Mouse (Mus musculus) gastrocnemius, adult 8-10 months (tissue): ENCODE data around the gene E130114P18Rik. TPM values are rescaled to one million over a fixed set of nuclear protein-coding genes. Genes with fewer than 3 reads are reported as not detected.

Source experiments
- DNase-seq, 2 experiments: peaks; one replicate each; pipeline ENCODE4 v3.0.0; 2022; ENCODE audit warnings: low spot score in 2 of 2
- total RNA-seq, 4 experiments: library from RNA; stranded (reverse); gene quantifications; 2 replicates each; pipeline ENCODE4 v1.2.4; 2022

E130114P18Rik gene
- not detected for total RNA-seq

DNA sequence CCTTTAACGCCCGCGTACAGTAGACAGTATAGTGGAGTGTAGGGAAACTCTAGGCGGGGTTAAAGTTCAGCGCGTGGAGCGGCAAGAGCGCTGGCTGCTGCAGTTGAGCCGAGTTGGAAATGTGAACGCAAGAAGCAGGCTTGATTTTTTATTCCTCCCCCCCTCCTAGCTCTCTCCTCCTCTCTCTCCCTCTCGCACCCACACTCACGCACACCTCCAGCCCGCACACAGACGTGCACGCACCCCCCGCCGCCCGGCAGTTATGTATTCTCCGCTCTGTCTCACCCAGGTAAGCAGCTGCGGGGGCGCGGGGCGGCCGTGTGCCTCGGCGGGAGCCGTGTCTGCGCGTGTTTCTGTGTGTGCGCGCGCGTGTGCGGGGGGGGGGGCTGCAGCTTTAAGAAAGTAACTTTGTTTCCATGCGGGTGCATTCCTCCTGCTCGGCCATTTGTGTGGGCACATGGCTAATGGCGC lies at the start of gene E130114P18Rik:
Gene E130114P18Rik (minus strand): TSS at position 373 of the 471 bp plus-strand sequence.
- DNase-seq: peak; percentile 50 to 69

DNA sequence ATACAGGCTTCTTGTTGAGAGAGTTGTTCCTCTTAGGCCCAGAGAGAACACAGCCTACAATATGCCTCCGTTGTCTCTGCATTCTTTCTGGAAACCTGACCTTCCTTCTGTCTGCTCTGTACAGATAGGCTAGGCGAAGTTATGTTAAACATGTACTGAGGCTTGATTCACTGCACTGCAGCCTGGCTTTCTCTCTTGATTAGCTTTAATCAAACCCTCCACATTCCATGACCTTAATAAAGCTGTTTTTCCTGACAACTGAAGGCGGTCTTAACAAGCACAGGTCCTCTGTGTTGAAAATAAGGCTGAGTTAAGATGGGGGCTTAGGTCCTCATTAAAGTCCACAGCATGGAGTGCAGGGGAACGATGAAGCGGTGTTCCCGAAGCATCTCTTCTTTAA lies 49.2 kb upstream of the E130114P18Rik start:
- DNase-seq: no peak

DNA sequence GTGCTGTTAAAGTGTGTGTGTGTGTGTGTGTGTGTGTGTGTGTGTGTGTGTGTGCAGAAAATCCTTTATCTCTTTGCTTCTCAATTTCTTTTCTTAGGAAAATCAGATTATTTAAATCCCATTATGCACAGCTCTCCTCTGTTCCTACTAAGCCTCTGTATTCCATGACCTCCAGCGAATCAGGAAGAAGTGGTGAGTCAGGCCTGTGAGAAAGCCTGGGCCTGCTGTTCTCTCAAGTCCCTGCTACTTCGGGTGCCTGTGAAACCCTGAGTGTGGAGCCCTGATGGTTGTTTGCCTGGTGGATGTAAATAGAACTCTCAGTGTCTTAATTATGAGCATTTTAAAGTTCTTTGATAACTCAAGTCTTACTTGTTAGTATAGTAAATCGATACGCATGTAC lies 48.0 kb upstream of the E130114P18Rik start:
- DNase-seq: no peak

DNA sequence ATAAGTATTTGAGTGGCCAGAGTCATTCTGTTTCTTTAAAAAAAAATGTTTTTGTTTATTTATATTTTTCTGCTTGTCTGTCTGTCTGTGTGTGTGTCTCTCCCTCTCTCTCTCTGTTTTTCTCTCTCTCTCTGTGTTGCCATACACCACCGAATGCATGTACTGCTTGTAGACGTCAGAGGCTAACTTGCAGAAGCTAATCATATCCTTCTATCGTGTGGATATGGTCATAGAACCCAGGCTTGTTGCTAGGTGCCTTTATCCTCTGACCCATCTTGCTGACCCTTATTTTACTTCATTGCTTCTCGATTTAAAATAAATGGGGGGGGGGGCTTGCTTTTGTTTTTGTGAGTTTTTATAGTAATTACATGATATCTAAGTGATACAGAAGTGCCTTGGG lies 47.6 kb upstream of the E130114P18Rik start:
- no peak for DNase-seq

DNA sequence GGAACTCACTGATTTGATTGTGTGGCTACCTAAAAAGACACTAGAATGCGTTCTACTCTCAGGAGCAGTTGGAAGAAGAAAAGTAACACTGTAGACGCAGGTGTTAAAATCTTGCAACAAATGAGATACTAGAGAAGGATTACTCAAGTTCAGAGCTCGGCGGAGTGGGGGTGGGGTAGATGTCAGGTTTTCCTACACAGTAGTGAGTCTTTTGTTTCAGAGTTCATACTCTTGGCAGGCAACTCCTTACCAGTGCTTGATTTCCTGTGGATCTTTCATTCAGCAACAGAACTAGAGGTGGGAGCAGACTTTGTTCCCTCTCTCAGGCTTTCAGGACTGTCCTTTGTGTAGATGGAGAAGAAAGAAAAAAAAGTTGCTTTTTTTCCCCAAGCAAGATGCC lies 46.6 kb upstream of the E130114P18Rik start:
- no peak for DNase-seq

DNA sequence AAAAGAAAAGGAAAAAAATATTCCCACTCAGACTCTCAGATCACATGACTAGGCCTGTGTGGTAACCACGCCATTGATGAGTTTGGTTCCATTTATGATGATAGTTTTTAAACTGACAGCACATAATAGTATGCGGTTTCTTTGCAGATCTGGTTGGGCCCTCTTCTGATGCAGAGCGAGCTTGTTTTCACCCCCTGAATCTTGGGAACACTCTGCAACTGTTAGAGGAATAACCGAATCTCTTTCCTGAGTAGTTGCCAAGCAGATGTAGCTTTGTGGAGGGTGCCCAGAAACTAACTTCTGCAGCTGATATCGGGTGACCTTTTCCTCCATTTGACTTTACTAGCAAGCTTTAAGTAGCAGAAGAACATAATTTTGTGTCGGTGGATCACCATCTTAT lies 45.6 kb upstream of the E130114P18Rik start:
- no peak for DNase-seq

DNA sequence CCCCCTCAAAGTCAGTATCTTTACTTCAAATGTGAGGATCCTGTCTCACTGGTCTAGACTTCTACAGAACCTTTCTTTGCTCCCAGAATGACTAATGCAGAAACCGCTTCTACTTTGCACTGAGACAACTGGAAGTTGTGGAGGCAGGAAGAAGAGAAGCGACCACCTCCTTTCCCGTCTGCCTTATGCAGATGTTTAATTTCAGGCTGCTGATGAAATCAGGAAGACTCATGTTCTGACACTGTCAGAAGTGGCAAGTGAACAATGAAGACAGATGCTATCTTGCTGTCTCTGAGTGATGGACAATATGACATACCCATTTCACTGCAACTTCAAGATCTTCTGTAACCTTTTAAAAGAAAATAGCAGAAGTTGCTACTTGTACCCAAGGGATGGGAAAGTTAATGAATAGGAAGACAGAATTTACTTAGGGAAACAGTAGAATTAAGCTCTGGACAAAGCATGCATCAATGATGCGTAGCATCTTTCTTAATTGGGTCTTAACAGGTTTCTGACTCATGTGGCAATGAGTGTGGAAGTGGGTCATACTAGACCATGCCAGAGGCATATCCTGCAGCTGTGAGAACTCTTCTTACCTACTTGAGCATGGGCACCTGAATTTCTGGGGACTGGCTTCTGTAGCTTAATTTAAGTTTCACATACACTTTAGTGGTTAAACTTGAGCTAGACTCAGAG lies 43.8 kb upstream of the E130114P18Rik start:
- no peak for DNase-seq

DNA sequence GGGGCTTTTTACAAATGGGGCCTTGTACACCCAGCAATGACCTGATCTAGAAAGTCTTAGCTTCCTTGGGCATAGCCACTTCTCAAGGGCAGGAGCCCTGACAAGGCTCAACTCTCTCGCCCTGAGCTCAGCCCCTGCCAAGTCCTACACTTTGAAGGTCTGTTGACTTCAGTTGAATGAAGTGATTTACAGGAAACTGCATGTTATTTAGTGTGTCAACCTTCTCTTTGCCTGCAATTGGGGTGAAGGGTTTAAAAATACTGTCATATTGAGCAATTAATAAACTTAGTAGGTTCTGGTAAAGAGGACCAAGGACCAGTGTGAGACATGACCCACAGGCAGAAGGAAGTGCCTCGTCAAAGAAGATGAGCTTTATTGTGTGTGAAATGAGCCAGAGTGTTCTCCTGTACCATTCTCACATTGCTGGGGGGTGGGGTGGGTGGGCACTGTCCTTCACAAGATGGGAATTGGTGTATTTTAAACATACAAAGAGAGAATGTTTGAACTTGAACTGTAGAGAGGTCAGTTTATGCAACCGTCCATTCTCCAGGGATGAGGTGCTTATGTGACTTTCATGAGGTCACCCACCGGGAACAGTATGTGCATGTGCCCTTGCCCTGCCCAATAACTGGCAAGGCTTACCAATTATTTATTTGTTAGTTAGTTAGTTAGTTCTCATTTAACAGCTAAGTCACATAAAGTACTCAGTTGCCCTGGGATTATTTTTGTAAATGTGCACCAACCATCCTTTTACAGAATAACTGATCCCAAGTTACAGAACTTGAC lies 42.8 kb upstream of the E130114P18Rik start:
- DNase-seq: no peak

DNA sequence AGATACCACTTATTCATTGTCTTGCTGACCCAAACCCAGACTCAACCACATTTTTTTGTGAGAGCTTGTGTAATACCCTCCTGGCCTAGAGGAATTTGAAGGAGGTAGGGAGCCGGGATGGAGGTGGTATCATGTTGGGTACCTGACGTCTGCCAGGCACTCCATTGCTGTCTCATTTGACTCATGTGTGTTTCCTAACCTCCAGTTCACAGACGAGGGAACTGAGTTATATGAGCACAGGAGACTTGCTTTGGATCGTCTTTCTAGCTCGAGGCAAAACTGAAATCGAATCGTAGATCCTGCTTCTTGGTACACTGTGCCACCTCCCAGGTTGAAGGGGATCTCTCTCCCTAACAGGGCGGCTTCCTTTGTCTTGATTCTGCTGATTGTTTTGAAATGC lies 41.2 kb upstream of the E130114P18Rik start:
- DNase-seq: no peak

DNA sequence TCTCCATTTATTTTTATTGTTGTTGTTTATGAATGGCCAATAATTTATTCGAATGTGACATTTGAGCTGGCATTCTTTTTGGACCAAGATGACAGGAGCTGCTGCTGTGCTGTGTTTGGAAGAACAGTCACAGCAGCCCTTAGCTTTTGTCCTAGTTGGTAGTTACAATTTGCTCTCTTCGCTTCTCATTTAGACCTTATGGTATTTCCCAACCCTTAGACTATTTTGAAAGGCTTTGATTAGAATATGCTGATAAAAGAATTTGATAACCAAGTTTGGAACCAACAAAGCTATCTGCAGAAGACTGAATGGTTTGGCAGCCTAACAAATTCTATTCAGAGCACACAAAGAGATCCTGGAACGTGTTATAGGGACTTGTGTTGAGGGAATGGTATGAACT lies 40.6 kb upstream of the E130114P18Rik start:
- DNase-seq: no peak

DNA sequence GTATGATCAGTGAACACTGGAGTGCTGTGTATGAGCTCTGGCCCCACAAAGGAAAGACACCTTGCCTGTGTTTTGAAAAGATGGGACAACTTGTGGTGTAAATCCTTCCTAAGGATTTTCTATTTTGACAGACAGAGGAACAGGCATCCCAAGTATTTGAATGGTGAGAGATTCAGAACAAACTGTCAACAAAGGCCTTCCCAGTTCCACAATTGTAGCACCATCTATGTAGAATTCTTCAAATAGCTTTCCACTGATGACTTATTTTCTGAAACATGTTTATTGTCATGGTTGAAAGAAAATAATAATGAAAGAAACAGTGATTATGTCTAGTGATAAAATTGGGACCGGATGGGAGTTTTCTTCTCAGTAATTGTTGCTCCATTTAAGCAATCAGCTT lies 39.9 kb upstream of the E130114P18Rik start:
- DNase-seq: no peak

DNA sequence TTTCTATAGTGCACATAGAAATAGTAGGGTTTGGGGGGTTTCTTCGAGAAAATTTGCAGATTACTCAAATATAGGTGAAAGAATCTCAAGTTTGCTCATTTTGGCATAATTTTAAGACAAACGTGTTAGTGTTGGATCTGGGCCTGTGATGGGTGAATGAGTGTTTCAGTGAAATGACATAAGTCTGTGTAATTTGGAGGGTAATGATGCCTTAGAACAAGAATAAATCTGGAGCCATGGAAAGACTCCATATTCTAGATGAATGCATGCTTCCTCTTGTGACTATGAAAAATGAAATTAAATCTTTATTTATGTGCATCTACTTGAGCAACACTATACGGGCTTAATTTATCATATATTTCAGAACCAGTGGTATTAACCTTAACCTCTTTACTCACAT lies 38.9 kb upstream of the E130114P18Rik start:
- DNase-seq: no peak

DNA sequence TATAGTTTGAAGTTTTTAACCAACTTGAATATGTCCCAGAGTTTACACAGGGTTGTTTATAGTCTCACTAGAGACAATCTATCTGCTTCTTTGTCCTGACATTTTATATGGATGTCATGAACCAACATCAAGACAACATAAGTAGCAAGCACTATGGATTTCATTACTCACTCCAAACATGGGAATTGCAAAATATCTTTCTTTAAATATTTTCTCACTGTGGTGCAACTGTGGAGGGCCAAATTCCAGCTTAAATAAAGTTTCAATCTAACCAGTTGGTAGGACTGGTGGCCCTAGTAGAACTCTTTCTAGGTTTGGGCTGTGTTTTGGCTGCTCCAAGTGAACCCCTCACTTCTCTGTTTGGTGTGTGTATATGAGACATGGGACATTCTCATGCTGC lies 38.1 kb upstream of the E130114P18Rik start:
- DNase-seq: no peak

DNA sequence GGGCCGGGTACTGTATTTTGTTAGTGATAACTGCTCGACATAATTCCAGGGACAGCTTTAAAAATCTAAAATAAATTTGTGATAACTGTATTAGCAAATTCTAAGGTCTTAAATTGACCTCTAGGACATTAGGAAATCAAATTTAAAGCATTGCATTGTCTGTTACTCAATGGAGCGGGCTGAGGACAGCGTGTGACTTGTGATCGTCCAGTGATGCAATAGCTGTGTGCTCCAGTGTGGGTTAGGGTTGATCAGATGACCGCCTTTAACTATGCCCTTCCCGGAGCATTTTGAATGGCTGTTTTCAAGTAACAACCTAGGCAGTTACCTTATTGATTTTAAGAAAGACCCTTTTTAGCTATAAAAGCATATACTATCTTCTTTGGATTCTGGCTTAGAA lies 36.6 kb upstream of the E130114P18Rik start:
- DNase-seq: no peak

DNA sequence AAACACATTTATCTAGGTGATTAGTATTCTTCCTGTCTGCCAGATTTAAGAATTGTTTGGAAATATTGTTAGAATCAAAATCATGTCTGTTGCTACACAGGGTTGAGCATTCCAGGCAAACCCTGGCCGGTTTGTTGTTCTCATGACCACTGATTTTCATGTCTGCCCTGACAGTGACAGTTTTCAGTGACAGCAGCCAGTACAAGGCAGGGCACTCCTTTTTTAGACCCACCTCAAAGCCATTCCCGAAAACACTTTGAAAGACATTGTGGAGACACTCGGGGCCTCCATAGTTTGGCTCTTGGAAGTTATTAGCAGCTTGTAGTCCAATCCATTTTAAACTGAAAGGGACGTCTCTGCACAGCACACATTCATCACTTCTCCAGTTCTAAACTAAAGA lies 36.1 kb upstream of the E130114P18Rik start:
- no peak for DNase-seq

DNA sequence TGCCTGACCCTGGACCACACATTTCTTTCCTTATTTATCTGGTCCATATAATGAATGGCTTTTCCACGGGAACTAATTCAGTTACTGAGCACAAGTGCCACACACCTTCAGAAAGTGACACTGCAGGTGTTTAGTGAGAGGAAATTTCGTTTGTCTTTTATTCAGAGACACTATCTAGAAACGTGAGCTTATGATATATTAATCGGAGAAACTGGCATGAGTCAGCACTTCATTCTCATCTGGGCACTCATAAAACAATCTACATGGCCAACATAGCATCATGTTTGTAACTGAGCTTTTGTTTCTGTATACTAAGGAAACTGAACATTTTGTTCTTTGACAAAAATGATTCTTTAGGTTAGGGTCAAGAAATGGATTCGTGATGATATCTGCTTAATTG lies 35.2 kb upstream of the E130114P18Rik start:
- DNase-seq: no peak

DNA sequence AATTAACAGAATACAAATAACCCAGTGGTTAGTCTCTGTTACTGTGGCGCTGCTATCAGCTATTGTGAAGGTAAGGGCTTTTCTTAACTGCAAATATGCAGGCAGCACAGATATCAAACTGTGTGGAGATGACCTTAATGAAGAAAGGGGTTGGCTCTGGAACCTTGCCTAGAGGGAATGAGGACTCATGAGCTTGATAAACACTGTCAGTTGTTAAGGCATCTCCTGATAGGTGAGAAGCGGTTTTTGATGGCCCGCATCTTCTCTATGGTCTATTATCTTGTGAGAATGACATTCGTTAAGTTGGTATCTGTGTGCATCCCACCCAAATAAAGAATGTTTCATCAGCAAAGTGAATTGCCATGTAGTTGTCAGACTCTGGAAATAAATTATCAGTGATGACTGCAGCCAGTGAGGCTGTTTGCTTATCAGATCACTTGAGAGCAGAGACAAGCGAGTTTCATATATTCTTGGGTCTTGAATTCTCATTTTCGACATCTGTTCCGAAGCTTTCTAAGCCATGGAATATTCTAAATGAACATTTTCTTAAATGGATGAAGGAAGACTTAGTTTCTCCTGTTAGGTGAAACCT lies 32.6 kb upstream of the E130114P18Rik start:
- no peak for DNase-seq

DNA sequence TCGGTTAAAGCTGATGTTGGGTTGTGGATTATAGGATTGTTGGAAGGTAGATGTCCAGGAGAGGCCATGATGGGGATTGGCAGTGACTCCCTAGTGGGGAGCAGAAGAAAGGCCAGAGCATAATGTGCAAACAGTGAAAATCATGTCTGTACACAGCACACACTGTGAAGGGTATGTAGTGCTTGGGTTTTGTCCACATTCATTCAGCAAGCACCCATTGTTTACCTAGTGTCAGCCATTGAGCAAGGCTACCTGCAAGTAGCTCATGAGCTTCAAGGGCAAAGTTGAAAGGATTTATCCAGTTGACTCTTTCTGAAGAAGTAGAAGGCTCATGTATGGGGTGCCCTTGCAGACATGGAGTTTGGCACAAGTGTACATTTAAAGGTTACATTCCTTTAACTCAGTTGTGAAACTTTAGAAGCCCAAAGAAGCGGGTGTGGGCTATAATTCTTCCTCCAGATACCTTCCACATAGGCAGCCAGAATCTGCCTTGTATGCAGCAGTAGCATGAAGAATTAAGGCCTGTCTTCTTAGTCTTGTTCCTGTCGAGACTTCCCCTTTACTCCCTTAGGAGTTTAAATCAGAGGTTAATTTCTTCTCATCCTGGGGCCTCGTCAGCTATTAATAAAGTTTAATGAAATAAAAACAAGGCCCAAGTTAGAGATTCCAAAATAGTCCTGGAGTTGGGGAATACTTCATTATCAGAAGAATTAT lies 31.9 kb upstream of the E130114P18Rik start:
- DNase-seq: no peak

DNA sequence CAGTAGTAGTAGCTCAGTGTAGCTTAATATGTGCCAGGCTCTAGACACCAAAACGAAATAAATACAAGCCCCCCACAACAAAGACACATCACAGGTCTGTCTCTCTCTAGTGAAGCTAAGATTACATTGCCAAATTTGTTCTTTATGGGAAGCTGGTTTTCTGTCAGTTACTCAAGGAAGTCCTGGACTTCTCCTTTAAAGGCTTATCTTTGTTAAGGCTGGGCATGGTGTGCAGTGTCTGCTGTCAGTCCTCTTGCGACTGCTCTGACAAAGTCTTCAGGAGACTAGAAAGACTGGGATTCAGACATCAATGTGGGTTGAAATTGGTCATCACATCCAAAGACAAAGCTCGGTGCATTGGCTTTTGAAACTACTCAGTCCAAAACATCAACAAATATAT lies 31.0 kb upstream of the E130114P18Rik start:
- no peak for DNase-seq

DNA sequence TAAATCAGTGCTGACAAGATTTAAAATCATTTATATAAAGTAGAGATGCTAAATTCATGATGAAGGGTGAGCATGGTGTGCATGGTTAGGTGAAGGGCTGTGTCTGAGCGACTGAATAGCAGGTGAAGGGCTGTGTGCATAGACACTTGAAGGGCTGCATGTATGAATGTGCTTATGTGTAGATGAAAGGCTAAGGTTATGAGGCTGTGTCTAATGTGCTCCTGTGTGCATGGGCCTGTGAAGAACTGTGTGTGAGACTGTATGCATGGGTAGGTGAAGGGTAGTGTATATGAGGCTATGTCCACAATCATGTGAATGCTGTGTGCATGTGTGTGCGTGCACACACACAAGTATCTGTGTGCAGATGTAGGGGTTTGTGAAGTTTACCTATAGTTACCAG lies 29.0 kb upstream of the E130114P18Rik start:
- DNase-seq: no peak

DNA sequence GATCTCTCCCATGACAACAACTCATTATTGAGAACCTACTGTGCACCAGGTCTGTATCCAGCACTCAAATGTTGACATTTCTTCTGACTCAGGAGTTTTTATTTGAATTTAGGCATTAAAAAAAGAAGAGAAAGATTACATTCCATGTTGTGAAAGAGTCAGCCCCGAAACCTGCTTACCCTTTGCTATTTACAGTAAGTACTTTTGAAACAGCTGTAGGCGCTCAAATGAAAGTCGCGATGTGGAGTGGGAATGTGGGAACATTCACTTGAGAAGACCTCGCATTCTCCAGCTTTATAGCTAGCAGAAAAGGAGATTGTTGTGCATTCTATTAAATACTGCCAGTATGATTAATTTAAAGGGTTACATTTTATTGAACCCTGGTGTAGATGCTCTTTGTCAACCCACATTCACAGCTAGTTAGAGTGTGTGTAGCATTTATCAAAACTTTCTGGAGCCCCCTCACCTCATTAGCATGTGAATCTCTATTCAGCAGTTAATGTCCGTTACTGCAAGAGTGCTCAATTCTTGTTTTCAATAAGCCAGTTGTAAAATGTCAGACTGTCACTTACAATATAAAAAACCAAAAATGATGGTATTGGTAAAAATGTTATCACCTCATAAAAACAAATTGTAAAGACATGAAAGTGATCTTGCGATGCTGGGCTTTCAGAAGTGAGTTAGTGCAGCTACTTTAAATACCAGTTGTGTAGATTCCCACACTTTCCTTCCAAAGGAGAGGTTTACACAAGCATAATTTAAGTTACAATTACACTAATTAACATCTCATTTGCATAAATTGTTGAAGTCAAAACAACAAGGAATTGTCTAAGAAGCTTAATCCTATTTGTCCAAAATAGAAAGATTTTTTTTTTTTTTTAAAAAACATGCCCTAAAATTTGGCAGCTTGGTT lies 28.3 kb upstream of the E130114P18Rik start:
- no peak for DNase-seq
